Mouse (Mus musculus) liver, adult 2 months (tissue): ENCODE data around the gene Dnaja3.

Source experiments
- CTCF ChIP-seq: fragments of 200-500 bp; IDR thresholded peaks from 2 replicates; pipeline ENCODE4 v1.5.1; 2011; ENCODE audit warnings: low read depth, low read length, control low read depth
- POLR2A ChIP-seq: fragments of 200-500 bp; IDR thresholded peaks from 2 replicates; pipeline ENCODE4 v1.6.1; 2011; ENCODE audit warnings: low read length, control low read depth; ENCODE audit not compliant: insufficient read depth; ENCODE audit errors: extremely low read depth

GRCm38 (mm10) chr16:4742186-4742585, 102.4 kb downstream of the Dnaja3 start:
- TF ChIP-seq CTCF = no peak
- no peak for TF ChIP-seq POLR2A
